Mouse (Mus musculus): ENCODE results near the gene Vdac1.

DNA sequence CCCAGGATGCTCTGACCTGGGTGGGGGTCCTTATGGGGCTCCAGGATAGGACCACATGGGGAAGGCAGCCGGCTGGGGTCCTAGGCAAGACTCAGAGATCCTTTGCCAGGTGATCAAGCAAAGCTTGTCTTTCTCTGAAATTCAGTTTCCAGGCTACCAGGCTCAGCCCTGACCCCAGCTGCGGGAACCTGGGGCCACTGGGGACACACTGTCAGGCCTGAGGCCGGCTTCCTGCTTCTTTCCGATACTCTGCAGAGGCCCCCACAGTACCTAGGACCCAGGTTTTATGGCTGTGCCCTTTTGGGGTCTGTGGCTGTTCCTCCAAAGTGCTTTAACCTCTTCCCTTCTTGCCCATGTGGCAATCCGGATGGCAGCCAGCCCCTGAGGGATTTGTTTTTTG is 19.2 kb upstream of the Vdac1 start:
- no peak for TF ChIP-seq CTCF (conservative IDR thresholded peaks at IDR 0.05; ENCODE audit: insufficient read depth, insufficient read length, low read depth, low read length)
- no peak for TF ChIP-seq POLR2A (IDR thresholded peaks at IDR 0.05; ENCODE audit: low read depth, low read length)
